Mouse (Mus musculus) cerebellum, postnatal 14 days (tissue): ENCODE measurements around the gene Ckm.

Experiments
- DNase-seq, 2 experiments: peaks; one replicate each; pipeline ENCODE4 v3.0.0; 2021; ENCODE audit warnings: mixed read lengths in 2 of 2

The Ckm gene

GRCm38 (mm10) chr7:19468279-19468678 is 63.7 kb downstream of the Ckm start:
- no peak for DNase-seq

GRCm38 (mm10) chr7:19469404-19469803 is 64.8 kb downstream of the Ckm start:
- no peak for DNase-seq

GRCm38 (mm10) chr7:19470308-19470707 is 65.7 kb downstream of the Ckm start:
- no peak for DNase-seq

DNA sequence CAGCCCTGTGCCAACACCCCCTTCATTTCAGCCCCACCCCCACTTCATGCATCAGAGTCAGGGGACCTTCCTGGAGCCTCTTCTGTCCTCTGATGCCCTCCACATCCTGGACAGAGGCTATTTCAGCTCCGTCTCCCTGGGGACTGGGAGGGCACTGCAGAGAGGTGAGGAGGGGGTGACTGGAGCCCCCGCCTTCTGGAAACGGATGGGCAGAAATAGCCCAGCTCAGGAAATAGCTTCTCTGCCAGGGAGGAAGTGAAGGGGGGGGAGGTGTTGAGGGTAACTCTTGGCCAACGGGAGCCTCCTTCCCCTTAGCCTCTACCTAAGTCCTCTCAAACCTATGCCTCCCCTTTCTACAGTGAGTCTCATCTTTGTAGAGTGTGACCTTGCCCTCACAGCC is 67.8 kb downstream of the Ckm start:
- no peak for DNase-seq
